Mouse (Mus musculus) E14TG2a.4 (cell line): ENCODE data around the gene Ghr.

Source experiments
- H3K27me3 ChIP-seq: 2 replicates; pipeline ENCODE4 v1.6.1; 2014; ENCODE audit warnings: low read length, control low read depth; ENCODE audit not compliant: insufficient read depth
- H3K36me3 ChIP-seq: 2 replicates; pipeline ENCODE4 v1.6.1; 2014; ENCODE audit warnings: low read length, control low read depth; ENCODE audit not compliant: insufficient read depth
- H3K4me1 ChIP-seq: replicated peaks from 2 replicates; pipeline ENCODE4 v1.6.1; 2014; ENCODE audit warnings: low read depth, low read length, control low read depth
- H3K4me3 ChIP-seq: replicated peaks from 2 replicates; pipeline ENCODE4 v1.5.1; 2014; ENCODE audit warnings: mild to moderate bottlenecking, low read length
- H3K9me3 ChIP-seq: 2 replicates; pipeline ENCODE4 v1.6.1; 2014; ENCODE audit warnings: low read length, control low read depth
- CTCF ChIP-seq: conservative IDR thresholded peaks from 2 replicates; pipeline ENCODE4 v1.5.1; 2014; ENCODE audit warnings: low read length
- NANOG ChIP-seq: IDR thresholded peaks from 2 replicates; pipeline ENCODE4 v1.6.1; 2014; ENCODE audit warnings: borderline replicate concordance, low read length, mixed read lengths
- POU5F1 ChIP-seq: IDR thresholded peaks from 2 replicates; pipeline ENCODE4 v1.6.1; 2014; ENCODE audit warnings: low read length, borderline replicate concordance

Gene Ghr

GRCm38 (mm10) chr15:3429417-3429816 is 153.9 kb downstream of the Ghr start:
- no peak overlapping the region for H3K4me3 ChIP-seq
- no peaks in the 10 kb centered on the region for H3K36me3 ChIP-seq
- TF ChIP-seq POU5F1: no peak
- TF ChIP-seq CTCF: no peak
- TF ChIP-seq NANOG: no peak
- H3K27me3 ChIP-seq: no peaks in the 10 kb centered on the region
- H3K4me1 ChIP-seq: no peaks in the 10 kb centered on the region
- no peaks in the 10 kb centered on the region for H3K9me3 ChIP-seq

- no peaks in the 10 kb centered on the region for H3K27me3 ChIP-seq
- H3K4me1 ChIP-seq: no peaks in the 10 kb centered on the region
- TF ChIP-seq CTCF (no peak), POU5F1 (no peak), NANOG (no peak)
- H3K36me3 ChIP-seq: no peaks in the 10 kb centered on the region
- no peak overlapping the region for H3K4me3 ChIP-seq
- no peaks in the 10 kb centered on the region for H3K9me3 ChIP-seq
Observed at GRCm38 (mm10) chr15:3429001-3429400, 154.3 kb downstream of the Ghr start.

- Histone ChIP-seq H3K9me3 (no peaks in the 10 kb centered on the region), H3K27me3 (no peaks in the 10 kb centered on the region), H3K4me1 (no peaks in the 10 kb centered on the region), H3K4me3 (no peak overlapping the region), H3K36me3 (no peaks in the 10 kb centered on the region)
- TF ChIP-seq CTCF (no peak), POU5F1 (no peak), NANOG (no peak)
Observed at GRCm38 (mm10) chr15:3426401-3426800, 156.9 kb downstream of the Ghr start.

- Histone ChIP-seq H3K9me3 (no peaks in the 10 kb centered on the region), H3K36me3 (no peaks in the 10 kb centered on the region), H3K4me1 (no peaks in the 10 kb centered on the region)
Observed at GRCm38 (mm10) chr15:3423177-3423576, 160.1 kb downstream of the Ghr start.

GRCm38 (mm10) chr15:3417699-3418098 is 165.6 kb downstream of the Ghr start:
- Histone ChIP-seq H3K36me3 (no peaks in the 10 kb centered on the region), H3K27me3 (no peaks in the 10 kb centered on the region), H3K4me1 (no peaks in the 10 kb centered on the region), H3K9me3 (no peaks in the 10 kb centered on the region), H3K4me3 (no peak overlapping the region)
- no peak for TF ChIP-seq CTCF

More at GRCm38 (mm10) chr15:3423177-3423576, 160.1 kb downstream of the Ghr start:
- no peaks in the 10 kb centered on the region for H3K27me3 ChIP-seq
- no peak overlapping the region for H3K4me3 ChIP-seq
- TF ChIP-seq NANOG (no peak), POU5F1 (no peak), CTCF (no peak)

- TF ChIP-seq CTCF (no peak), NANOG (no peak), POU5F1 (no peak)
- no peaks in the 10 kb centered on the region for H3K4me1 ChIP-seq
- H3K9me3 ChIP-seq: no peaks in the 10 kb centered on the region
- no peaks in the 10 kb centered on the region for H3K27me3 ChIP-seq
- H3K36me3 ChIP-seq: no peaks in the 10 kb centered on the region
- H3K4me3 ChIP-seq: no peak overlapping the region
Observed at GRCm38 (mm10) chr15:3413103-3413502, 170.2 kb downstream of the Ghr start.

- H3K9me3 ChIP-seq: no peaks in the 10 kb centered on the region
- H3K36me3 ChIP-seq: no peaks in the 10 kb centered on the region
- no peaks in the 10 kb centered on the region for H3K27me3 ChIP-seq
- no peaks in the 10 kb centered on the region for H3K4me1 ChIP-seq
- TF ChIP-seq NANOG (no peak), CTCF (no peak), POU5F1 (no peak)
- H3K4me3 ChIP-seq: no peak overlapping the region
Observed at GRCm38 (mm10) chr15:3408478-3408877, 174.8 kb downstream of the Ghr start.

- H3K27me3 ChIP-seq: no peaks in the 10 kb centered on the region
Observed at GRCm38 (mm10) chr15:3399196-3399595, 184.1 kb downstream of the Ghr start.

GRCm38 (mm10) chr15:3397369-3398100 is 185.8 kb downstream of the Ghr start:
- no peak for TF ChIP-seq CTCF
- no peak for TF ChIP-seq POU5F1
- no peak for TF ChIP-seq NANOG
- no peaks in the 10 kb centered on the region for H3K36me3 ChIP-seq
- no peaks in the 10 kb centered on the region for H3K27me3 ChIP-seq
- no peak overlapping the region for H3K4me3 ChIP-seq
- no peaks in the 10 kb centered on the region for H3K9me3 ChIP-seq
- H3K4me1 ChIP-seq: no peaks in the 10 kb centered on the region

More at GRCm38 (mm10) chr15:3399196-3399595, 184.1 kb downstream of the Ghr start:
- no peak for TF ChIP-seq NANOG
- TF ChIP-seq CTCF: no peak
- no peak for TF ChIP-seq POU5F1
- Histone ChIP-seq H3K4me3 (no peak overlapping the region), H3K36me3 (no peaks in the 10 kb centered on the region), H3K9me3 (no peaks in the 10 kb centered on the region), H3K4me1 (no peaks in the 10 kb centered on the region)

- no peak for TF ChIP-seq CTCF
- no peak for TF ChIP-seq POU5F1
- no peak for TF ChIP-seq NANOG
- no peaks in the 10 kb centered on the region for H3K4me1 ChIP-seq
- no peak overlapping the region for H3K4me3 ChIP-seq
- H3K9me3 ChIP-seq: no peaks in the 10 kb centered on the region
- H3K27me3 ChIP-seq: no peaks in the 10 kb centered on the region
- H3K36me3 ChIP-seq: no peaks in the 10 kb centered on the region
Observed at GRCm38 (mm10) chr15:3396149-3396548, 187.1 kb downstream of the Ghr start.
